Mouse (Mus musculus) intestine, embryonic 14.5 days (tissue): Measurements from ENCODE around the gene Efemp1. TPM values are rescaled to one million over a fixed set of nuclear protein-coding genes. Genes with fewer than 3 reads are reported as not detected.

Source experiments
- ATAC-seq: fragments of 200-750 bp; cut with Nextera tagmentation; replicated peaks from 2 replicates; pipeline ENCODE4 v1.8.0; 2017; ENCODE audit warnings: low read depth, moderate number of reproducible peaks, moderate TSS enrichment, moderate library complexity; ENCODE audit not compliant: low FRiP score, low TSS enrichment
- DNase-seq: peaks from one replicate; pipeline ENCODE4 v3.0.0-alpha.2; 2018; ENCODE audit warnings: low spot score
- H3K27ac ChIP-seq: fragments of 300-500 bp; sonication (generic); 2 replicates; pipeline ENCODE4 v1.5.1; 2014; ENCODE audit warnings: low read depth, mild to moderate bottlenecking, control low read depth
- H3K27me3 ChIP-seq: fragments of 300-500 bp; sonication (generic); replicated peaks from 2 replicates; pipeline ENCODE4 v1.6.1; 2014; ENCODE audit warnings: low read length, control low read depth; ENCODE audit not compliant: control insufficient read depth, insufficient read depth
- H3K36me3 ChIP-seq: fragments of 300-500 bp; sonication (generic); 2 replicates; pipeline ENCODE4 v1.6.1; 2014; ENCODE audit warnings: low read length, control low read depth; ENCODE audit not compliant: control insufficient read depth, insufficient read depth
- H3K4me1 ChIP-seq: fragments of 300-500 bp; sonication (generic); replicated peaks from 2 replicates; pipeline ENCODE4 v1.6.1; 2014; ENCODE audit warnings: low read length, control low read depth, mixed read lengths; ENCODE audit not compliant: control insufficient read depth, insufficient read depth
- H3K4me2 ChIP-seq: fragments of 300-500 bp; sonication (generic); 2 replicates; pipeline ENCODE4 v1.6.1; 2014; ENCODE audit warnings: low read length
- H3K4me3 ChIP-seq: fragments of 300-500 bp; sonication (generic); 2 replicates; pipeline ENCODE4 v1.5.1; 2014; ENCODE audit warnings: low read depth, low read length, control low read depth, mixed read lengths
- H3K9ac ChIP-seq: fragments of 300-500 bp; sonication (generic); 2 replicates; pipeline ENCODE4 v1.6.1; 2014; ENCODE audit warnings: mild to moderate bottlenecking, low read length
- H3K9me3 ChIP-seq: fragments of 300-500 bp; sonication (generic); 2 replicates; pipeline ENCODE4 v1.6.1; 2016; ENCODE audit warnings: low read length, control low read depth; ENCODE audit not compliant: control insufficient read depth
- WGBS: fragments of 180-500 bp; shearing (Covaris S2); extraction: QIAGEN DNeasy Blood & Tissue Kit; methylation state at CpG from one replicate; pipeline ENCODE4 v1.1.7; 2014; 5-methylcytosine and 5-hydroxymethylcytosine counted together
- polyA plus RNA-seq: library from polyadenylated mRNA; unstranded; fragments of >200 nt; fragmentation: Nextera tagmentation; extraction: Ambion mirVana; gene quantifications from 2 replicates; pipeline ENCODE4 v1.2.1, GENCODE M21; 2014

Gene Efemp1
- polyA plus RNA-seq, 1 experiment from 2014 or later = 18.4 TPM

DNA sequence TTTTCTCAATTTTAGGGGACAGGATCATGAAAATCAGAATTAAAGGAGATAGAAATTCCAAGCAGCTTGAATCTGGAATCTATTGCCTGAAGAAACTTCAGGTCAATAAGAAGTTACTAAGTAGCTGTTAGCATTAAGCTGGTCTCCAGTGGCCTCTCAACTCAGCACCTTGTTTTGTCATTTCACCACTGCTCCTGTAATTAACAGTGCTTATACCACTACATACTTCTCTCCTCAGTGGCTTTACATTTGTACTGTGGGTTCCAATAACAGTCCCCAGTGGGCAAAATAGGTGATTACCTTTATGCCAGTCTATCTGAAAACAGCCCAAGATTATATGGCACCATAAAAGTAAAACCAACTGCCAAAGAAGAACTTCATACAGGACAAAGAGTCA, 102.3 kb downstream of the Efemp1 start:
- Histone ChIP-seq H3K9me3 (no peaks in the 10 kb centered on the region), H3K36me3 (no peaks in the 10 kb centered on the region), H3K27me3 (no peaks in the 10 kb centered on the region), H3K4me3 (no peak overlapping the region), H3K27ac (no peak overlapping the region), H3K4me2 (no peak overlapping the region), H3K4me1 (no peaks in the 10 kb centered on the region), H3K9ac (no peak overlapping the region)
- ATAC-seq (no peak), DNase-seq (no peak)

GRCm38 (mm10) chr11:28961381-28961780, 108.4 kb downstream of the Efemp1 start:
- no peak overlapping the region for H3K4me3 ChIP-seq
- ATAC-seq (no peak), DNase-seq (no peak)
- no peak overlapping the region for H3K27ac ChIP-seq
- no peaks in the 10 kb centered on the region for H3K4me1 ChIP-seq
- no peaks in the 10 kb centered on the region for H3K27me3 ChIP-seq
- H3K9me3 ChIP-seq = no peaks in the 10 kb centered on the region
- WGBS = 83% methylated on average over 1 of the region's 1 CpGs
- H3K36me3 ChIP-seq = no peaks in the 10 kb centered on the region
- H3K4me2 ChIP-seq = no peak overlapping the region
- no peak overlapping the region for H3K9ac ChIP-seq
